Mouse (Mus musculus): ENCODE measurements around the gene Ube2v1. TPM values are rescaled to one million over a fixed set of nuclear protein-coding genes. Genes with fewer than 3 reads are reported as not detected.

Gene Ube2v1
- polyA plus RNA-seq, 1 experiment from 2014 or later, result 180 TPM

GRCm38 (mm10) chr2:167563703-167564102, 68.2 kb downstream of the Ube2v1 start:
- ATAC-seq, result no peak
- in situ Hi-C loops (cut with MboI; ENCODE audit: low pct_unique_long_range_greater_than_20kb), result no loop called here
- POLR2A ChIA-PET, result no interaction called here
- CTCF ChIA-PET, result no interaction called here
- no peaks in the 10 kb centered on the region for H3K27me3 ChIP-seq
- no peak for DNase-seq (ENCODE audit: low read depth, low spot score)
- TF ChIP-seq CTCF (IDR thresholded peaks at IDR 0.05), result no peak

DNA sequence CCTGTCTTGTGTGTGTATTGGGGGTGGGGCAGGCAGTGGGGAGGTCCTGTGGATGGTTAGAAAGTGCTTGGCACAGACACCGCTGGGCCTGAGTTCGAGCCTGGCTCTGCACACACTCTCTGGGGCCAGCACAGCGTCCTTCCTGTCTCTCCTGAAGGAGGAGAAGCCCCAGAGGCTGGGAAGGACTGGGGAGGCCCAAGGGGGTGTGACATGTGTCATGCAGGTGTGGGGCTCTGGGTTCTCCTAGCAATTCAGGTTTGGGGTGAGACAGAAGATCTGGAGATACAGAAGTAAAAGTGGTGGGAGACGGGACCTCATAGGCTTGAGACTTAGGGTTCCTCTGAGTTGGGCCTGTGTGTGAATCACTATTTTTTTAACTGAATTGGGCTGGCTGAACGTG, 68.9 kb downstream of the Ube2v1 start:
- ChIA-PET POLR2A (no interaction called here), CTCF (no interaction called here)
- DNase-seq (ENCODE audit: low read depth, low spot score), result no peak
- ATAC-seq, result no peak
- in situ Hi-C loops (cut with MboI; ENCODE audit: low pct_unique_long_range_greater_than_20kb), result no loop called here
- TF ChIP-seq CTCF (IDR thresholded peaks at IDR 0.05), result no peak
- H3K27me3 ChIP-seq, result no peaks in the 10 kb centered on the region

- DNase-seq (ENCODE audit: low read depth, low spot score), result no peak
- no peak for TF ChIP-seq CTCF (IDR thresholded peaks at IDR 0.05)
- ChIA-PET POLR2A (no interaction called here), CTCF (interaction anchor here (1.0 kb wide), 1 partner anchor 59 kb away, joined by 3 read pairs; no protein-coding TSS in a partner anchor)
- no peaks in the 10 kb centered on the region for H3K27me3 ChIP-seq
- in situ Hi-C loops (cut with MboI; ENCODE audit: low pct_unique_long_range_greater_than_20kb), result no loop called here
- no peak for ATAC-seq
Measured at GRCm38 (mm10) chr2:167562101-167562500, 69.8 kb downstream of the Ube2v1 start.

DNA sequence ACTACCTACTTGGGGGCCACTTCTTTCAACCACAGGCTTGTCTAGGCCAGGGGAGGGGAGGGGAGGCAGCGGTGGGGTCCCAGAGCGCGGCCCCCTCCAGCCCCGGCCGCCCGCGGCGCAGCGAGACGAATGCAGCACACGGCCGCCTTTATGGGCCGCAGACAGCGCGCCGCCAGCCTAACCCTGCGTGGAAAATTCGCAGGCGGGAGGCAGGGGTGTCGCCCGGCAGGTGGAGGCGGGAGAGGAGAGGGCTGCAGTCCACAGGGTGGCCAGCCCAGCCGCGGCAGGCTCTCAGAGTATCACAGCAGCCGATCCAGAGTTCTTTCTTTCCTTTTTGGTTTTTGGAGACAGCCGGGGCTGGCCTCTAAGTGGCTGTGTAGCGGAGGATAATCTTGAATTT, 72.5 kb downstream of the Ube2v1 start:
- CTCF ChIA-PET, result interaction anchor here (1.2 kb wide), 1 partner anchor 15 kb away, joined by 3 read pairs; no protein-coding TSS in a partner anchor
- DNase-seq (ENCODE audit: low read depth, low spot score), result no peak
- in situ Hi-C loops (cut with MboI; ENCODE audit: low pct_unique_long_range_greater_than_20kb), result no loop called here
- no peak for ATAC-seq
- POLR2A ChIA-PET, result no interaction called here
- no peaks in the 10 kb centered on the region for H3K27me3 ChIP-seq
- TF ChIP-seq CTCF (IDR thresholded peaks at IDR 0.05), result no peak

Other genes starting within 250 kb of the Ube2v1 start
- 23.6 TPM for gene Slc9a8, start 210.4 kb downstream of the Ube2v1 start, polyA plus RNA-seq (2021)
- 69.4 TPM for gene Rnf114, start 139.4 kb downstream of the Ube2v1 start, polyA plus RNA-seq (2021)
- gene Spata2, start 139.2 kb downstream of the Ube2v1 start, polyA plus RNA-seq (2021), result 23.7 TPM
- 0.10 TPM for gene Snai1, start 93.9 kb downstream of the Ube2v1 start, polyA plus RNA-seq (2021)
- gene Gm20431, start 29.4 kb upstream of the Ube2v1 start, polyA plus RNA-seq (2021), result 0.95 TPM
- gene Cebpb, start 56.8 kb upstream of the Ube2v1 start, polyA plus RNA-seq (2021), result 129 TPM
- gene Tmem189, start 57.7 kb upstream of the Ube2v1 start, polyA plus RNA-seq (2021), result 36.1 TPM